Mouse (Mus musculus): ENCODE data around the gene Xpr1. TPM values are rescaled to one million over a fixed set of nuclear protein-coding genes. Genes with fewer than 3 reads are reported as not detected.
A peak's percentile ranks its signal among the peaks of the same experiment; 100 is the strongest.

Gene Xpr1
- total RNA-seq, 2 experiments from 2014 or later, result 76.3 to 80.7 TPM

- DNase-seq (ENCODE audit: low spot score), result no peak
Measured at GRCm38 (mm10) chr1:155232385-155232784, 184.8 kb downstream of the Xpr1 start.

GRCm38 (mm10) chr1:155229464-155230411, 187.5 kb downstream of the Xpr1 start:
- peak; percentile 79 for DNase-seq (ENCODE audit: low spot score)

Small RNA genes within 50 kb of the gene (microRNA-seq; reads per million reads assigned to microRNA genes)
- not detected for gene Gm22569

Other genes with a start within 250 kb of the Xpr1 start
- 1 to 10 TPM in 1 of 2 experiments, under 1 TPM in 1; 0.64 to 1.5 TPM for gene BC034090, start 173.0 kb downstream of the Xpr1 start, total RNA-seq (2021)
- gene Acbd6, start 140.7 kb upstream of the Xpr1 start, total RNA-seq (2021), result 10 to 100 TPM; 65.9 to 66.8 TPM

Measured in gastrocnemius, adult 18-20 months (tissue).